Mouse (Mus musculus) T-helper 17 cell (primary cell): ENCODE measurements around the gene Gm10392.

Experiments used
- in situ Hi-C, 2 experiments: fragments of 300-600 bp; cut with MboI, MseI; formaldehyde crosslinking; loops; 1 replicate in 1 of 2; 2 replicates in 1 of 2; pipeline ENCODE4 v1.15.1; 2025; ENCODE audit warnings: high pct_unique_total_duplicates in 2 of 2

Gm10392 gene

DNA sequence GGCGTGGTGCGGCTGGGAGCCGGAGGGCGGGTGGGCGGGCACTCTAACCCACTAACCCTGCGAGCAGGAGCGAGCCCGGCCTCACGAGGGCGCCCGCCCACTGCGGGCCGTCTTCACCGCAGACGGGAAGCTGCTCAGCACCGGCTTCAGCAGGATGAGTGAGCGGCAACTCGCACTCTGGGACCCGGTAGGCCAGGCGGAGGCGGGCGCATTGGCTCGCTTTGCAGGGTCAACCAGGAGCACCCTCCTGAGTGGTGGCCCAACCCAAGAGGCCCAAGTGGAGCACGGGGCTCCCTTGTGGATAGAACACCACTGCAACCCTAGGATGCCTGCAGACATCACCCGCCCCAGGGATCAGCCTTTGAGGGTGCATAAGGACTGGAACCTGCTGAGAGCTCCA is 51.8 kb downstream of the Gm10392 start:
- in situ Hi-C loops, result loop anchor here (25.0 kb wide), 1 partner anchor 355 kb away; no protein-coding TSS in a partner anchor
